Mouse (Mus musculus): ENCODE measurements around the gene Smoc1. TPM values are rescaled to one million over a fixed set of nuclear protein-coding genes. Genes with fewer than 3 reads are reported as not detected.
A peak's percentile ranks its signal among the peaks of the same experiment; 100 is the strongest.

The Smoc1 gene
- polyA plus RNA-seq, 1 experiment: 2.9 TPM

DNA sequence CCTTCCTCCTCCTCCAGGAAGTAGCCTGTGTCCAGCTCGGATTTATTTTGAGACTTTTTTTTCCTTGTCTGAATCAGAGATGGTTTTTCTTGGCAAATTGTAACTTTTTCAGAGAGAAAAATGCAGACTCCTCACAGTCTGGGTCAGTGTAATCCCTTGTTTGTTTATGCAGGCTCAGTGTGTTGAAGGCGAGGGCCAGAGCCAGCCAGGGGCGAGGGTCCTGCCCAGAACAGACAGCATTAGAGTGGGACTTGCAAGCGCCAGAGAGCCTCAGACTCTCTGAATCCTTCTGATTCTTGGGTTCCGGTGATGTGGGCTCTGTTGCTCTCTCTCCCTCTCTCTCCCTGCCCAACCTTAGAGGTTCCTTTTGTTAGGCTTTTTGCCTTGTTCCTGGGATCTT lies 53.7 kb downstream of the Smoc1 start:
- 75% methylated on average over 5 of the region's 5 CpGs for WGBS
- no peak for TF ChIP-seq POLR2A (IDR thresholded peaks at IDR 0.05; ENCODE audit: low read depth, low read length)
- no peak for TF ChIP-seq CTCF (conservative IDR thresholded peaks at IDR 0.05; ENCODE audit: insufficient read depth, insufficient read length, low read depth, low read length)
- H3K36me3 ChIP-seq (ENCODE audit: control insufficient read depth, insufficient read depth, low read length): no peaks in the 10 kb centered on the region

GRCm38 (mm10) chr12:81081031-81081430 lies 54.4 kb downstream of the Smoc1 start:
- no peaks in the 10 kb centered on the region for H3K4me1 ChIP-seq (ENCODE audit: control insufficient read depth, insufficient read depth, low read length)
- TF ChIP-seq POLR2A (IDR thresholded peaks at IDR 0.05; ENCODE audit: low read depth, low read length) (no peak), CTCF (conservative IDR thresholded peaks at IDR 0.05; ENCODE audit: insufficient read depth, insufficient read length, low read depth, low read length) (no peak)
- no peaks in the 10 kb centered on the region for H3K27me3 ChIP-seq (replicated peaks; ENCODE audit: control insufficient read depth, insufficient read depth, low read length)
- no peaks in the 10 kb centered on the region for H3K36me3 ChIP-seq (ENCODE audit: control insufficient read depth, insufficient read depth, low read length)
- 72% methylated on average over 3 of the region's 3 CpGs for WGBS
- no peak overlapping the region for H3K27ac ChIP-seq (ENCODE audit: insufficient read depth, low read depth, low read length)
- no peak overlapping the region for H3K4me3 ChIP-seq (ENCODE audit: insufficient read depth, low read depth, low read length)
- no peak for DNase-seq

More for the DNA sequence above, 53.7 kb downstream of the Smoc1 start:
- Histone ChIP-seq H3K4me3 (ENCODE audit: insufficient read depth, low read depth, low read length) (no peak overlapping the region), H3K27ac (ENCODE audit: insufficient read depth, low read depth, low read length) (no peak overlapping the region), H3K27me3 (replicated peaks; ENCODE audit: control insufficient read depth, insufficient read depth, low read length) (no peaks in the 10 kb centered on the region), H3K4me1 (ENCODE audit: control insufficient read depth, insufficient read depth, low read length) (no peaks in the 10 kb centered on the region)
- no peak for DNase-seq

DNA sequence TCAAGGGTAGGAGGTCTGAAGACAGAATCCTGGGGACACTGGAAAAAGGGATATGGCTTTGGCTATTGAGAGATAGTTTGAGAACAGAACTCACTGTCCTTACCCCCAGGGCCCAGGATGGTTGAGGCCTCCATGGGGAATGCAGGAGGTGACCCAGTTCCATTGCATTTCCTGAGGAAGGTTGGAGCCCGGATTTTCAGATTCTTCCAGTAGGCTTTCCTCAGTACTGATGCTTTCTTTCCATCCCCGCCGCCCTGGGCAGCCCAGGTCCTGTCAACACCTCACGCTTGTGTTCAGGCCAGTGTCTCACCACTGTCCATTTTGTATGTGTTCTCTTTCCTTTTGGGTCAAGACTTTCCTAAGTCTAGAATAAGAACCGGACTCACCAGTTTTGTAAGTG lies 56.5 kb downstream of the Smoc1 start:
- WGBS: 93% methylated on average over 5 of the region's 5 CpGs
- no peaks in the 10 kb centered on the region for H3K36me3 ChIP-seq (ENCODE audit: control insufficient read depth, insufficient read depth, low read length)
- no peak overlapping the region for H3K4me3 ChIP-seq (ENCODE audit: insufficient read depth, low read depth, low read length)
- no peaks in the 10 kb centered on the region for H3K4me1 ChIP-seq (ENCODE audit: control insufficient read depth, insufficient read depth, low read length)
- TF ChIP-seq CTCF (conservative IDR thresholded peaks at IDR 0.05; ENCODE audit: insufficient read depth, insufficient read length, low read depth, low read length) (no peak), POLR2A (IDR thresholded peaks at IDR 0.05; ENCODE audit: low read depth, low read length) (no peak)
- H3K27ac ChIP-seq (ENCODE audit: insufficient read depth, low read depth, low read length): no peak overlapping the region
- no peaks in the 10 kb centered on the region for H3K27me3 ChIP-seq (replicated peaks; ENCODE audit: control insufficient read depth, insufficient read depth, low read length)
- no peak for DNase-seq

- Histone ChIP-seq H3K4me3 (ENCODE audit: insufficient read depth, low read depth, low read length) (no peak overlapping the region), H3K4me1 (ENCODE audit: control insufficient read depth, insufficient read depth, low read length) (no peaks in the 10 kb centered on the region)
- DNase-seq: no peak
Observed at GRCm38 (mm10) chr12:81085244-81085643, 58.6 kb downstream of the Smoc1 start.

DNA sequence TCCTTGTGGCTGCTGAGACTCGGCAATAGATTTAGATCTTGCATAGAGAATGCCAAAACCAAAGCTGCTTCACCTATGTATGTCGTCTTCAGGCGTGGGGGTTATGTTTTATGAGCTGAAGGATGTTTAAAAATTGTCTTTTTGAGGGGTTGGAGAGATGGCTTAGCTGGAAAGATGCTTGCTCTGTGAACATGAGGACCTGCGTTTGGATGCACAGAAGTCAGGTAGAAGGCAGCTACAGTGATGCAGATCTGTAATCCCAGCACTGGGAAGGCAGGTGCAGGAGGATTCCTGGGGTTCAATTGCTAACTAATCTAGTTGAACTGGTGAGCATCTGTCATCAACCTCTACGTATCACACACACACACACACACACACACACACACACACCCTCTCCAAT lies 61.5 kb downstream of the Smoc1 start:
- no peaks in the 10 kb centered on the region for H3K27me3 ChIP-seq (replicated peaks; ENCODE audit: control insufficient read depth, insufficient read depth, low read length)
- no peak overlapping the region for H3K27ac ChIP-seq (ENCODE audit: insufficient read depth, low read depth, low read length)
- DNase-seq: no peak
- H3K4me1 ChIP-seq (ENCODE audit: control insufficient read depth, insufficient read depth, low read length): no peaks in the 10 kb centered on the region
- H3K36me3 ChIP-seq (ENCODE audit: control insufficient read depth, insufficient read depth, low read length): no peaks in the 10 kb centered on the region
- WGBS: 27% methylated on average over 5 of the region's 5 CpGs
- TF ChIP-seq CTCF (conservative IDR thresholded peaks at IDR 0.05; ENCODE audit: insufficient read depth, insufficient read length, low read depth, low read length) (no peak), POLR2A (IDR thresholded peaks at IDR 0.05; ENCODE audit: low read depth, low read length) (no peak)
- H3K4me3 ChIP-seq (ENCODE audit: insufficient read depth, low read depth, low read length): no peak overlapping the region

More at GRCm38 (mm10) chr12:81085244-81085643, 58.6 kb downstream of the Smoc1 start:
- no peak overlapping the region for H3K27ac ChIP-seq (ENCODE audit: insufficient read depth, low read depth, low read length)
- H3K36me3 ChIP-seq (ENCODE audit: control insufficient read depth, insufficient read depth, low read length): no peaks in the 10 kb centered on the region
- no peak for TF ChIP-seq CTCF (conservative IDR thresholded peaks at IDR 0.05; ENCODE audit: insufficient read depth, insufficient read length, low read depth, low read length)
- TF ChIP-seq POLR2A (IDR thresholded peaks at IDR 0.05; ENCODE audit: low read depth, low read length): no peak
- 72% methylated on average over 1 of the region's 1 CpGs for WGBS
- no peaks in the 10 kb centered on the region for H3K27me3 ChIP-seq (replicated peaks; ENCODE audit: control insufficient read depth, insufficient read depth, low read length)

- no peak for TF ChIP-seq POLR2A (IDR thresholded peaks at IDR 0.05; ENCODE audit: low read depth, low read length)
- no peak for TF ChIP-seq CTCF (conservative IDR thresholded peaks at IDR 0.05; ENCODE audit: insufficient read depth, insufficient read length, low read depth, low read length)
- 88% methylated on average over 5 of the region's 5 CpGs for WGBS
- Histone ChIP-seq H3K36me3 (ENCODE audit: control insufficient read depth, insufficient read depth, low read length) (no peaks in the 10 kb centered on the region), H3K4me1 (ENCODE audit: control insufficient read depth, insufficient read depth, low read length) (no peaks in the 10 kb centered on the region), H3K27ac (ENCODE audit: insufficient read depth, low read depth, low read length) (no peak overlapping the region), H3K4me3 (ENCODE audit: insufficient read depth, low read depth, low read length) (no peak overlapping the region), H3K27me3 (replicated peaks; ENCODE audit: control insufficient read depth, insufficient read depth, low read length) (no peaks in the 10 kb centered on the region)
- DNase-seq: no peak
Observed at GRCm38 (mm10) chr12:81091641-81092040, 65.0 kb downstream of the Smoc1 start.

DNA sequence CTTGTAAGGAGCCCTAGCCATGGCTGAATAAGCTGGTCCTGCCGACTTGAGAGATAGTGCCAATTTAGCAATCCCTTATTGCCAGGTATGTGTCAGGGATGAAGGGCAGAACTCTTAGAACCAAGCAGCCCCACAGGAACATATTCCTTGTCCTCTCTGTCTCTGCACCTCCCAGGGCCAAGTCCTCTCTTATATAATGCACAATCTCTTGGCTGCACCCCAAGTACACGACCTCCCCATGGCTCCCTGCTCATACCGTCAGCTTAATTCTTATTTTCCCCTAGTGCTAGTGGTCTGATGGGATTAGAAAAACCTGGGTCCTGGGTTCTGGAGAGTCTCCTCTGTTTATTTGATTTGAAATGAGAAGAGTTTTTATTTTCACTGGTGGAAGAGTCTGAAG lies 66.0 kb downstream of the Smoc1 start:
- Histone ChIP-seq H3K27ac (ENCODE audit: insufficient read depth, low read depth, low read length) (no peak overlapping the region), H3K4me3 (ENCODE audit: insufficient read depth, low read depth, low read length) (no peak overlapping the region), H3K36me3 (ENCODE audit: control insufficient read depth, insufficient read depth, low read length) (no peaks in the 10 kb centered on the region), H3K27me3 (replicated peaks; ENCODE audit: control insufficient read depth, insufficient read depth, low read length) (no peaks in the 10 kb centered on the region), H3K4me1 (ENCODE audit: control insufficient read depth, insufficient read depth, low read length) (no peaks in the 10 kb centered on the region)
- peak; percentile 8 for DNase-seq
- WGBS: 41% methylated on average over 3 of the region's 3 CpGs
- TF ChIP-seq CTCF (conservative IDR thresholded peaks at IDR 0.05; ENCODE audit: insufficient read depth, insufficient read length, low read depth, low read length) (no peak), POLR2A (IDR thresholded peaks at IDR 0.05; ENCODE audit: low read depth, low read length) (no peak)

GRCm38 (mm10) chr12:81093211-81093610 lies 66.6 kb downstream of the Smoc1 start:
- Histone ChIP-seq H3K27ac (ENCODE audit: insufficient read depth, low read depth, low read length) (no peak overlapping the region), H3K4me1 (ENCODE audit: control insufficient read depth, insufficient read depth, low read length) (no peaks in the 10 kb centered on the region), H3K27me3 (replicated peaks; ENCODE audit: control insufficient read depth, insufficient read depth, low read length) (no peaks in the 10 kb centered on the region), H3K36me3 (ENCODE audit: control insufficient read depth, insufficient read depth, low read length) (no peaks in the 10 kb centered on the region), H3K4me3 (ENCODE audit: insufficient read depth, low read depth, low read length) (no peak overlapping the region)
- DNase-seq: no peak
- 69% methylated on average over 7 of the region's 7 CpGs for WGBS
- TF ChIP-seq POLR2A (IDR thresholded peaks at IDR 0.05; ENCODE audit: low read depth, low read length) (no peak), CTCF (conservative IDR thresholded peaks at IDR 0.05; ENCODE audit: insufficient read depth, insufficient read length, low read depth, low read length) (no peak)
